Mouse (Mus musculus) adrenal gland, adult 18-20 months (tissue): ENCODE results near the gene Cib2. TPM values are rescaled to one million over a fixed set of nuclear protein-coding genes. Genes with fewer than 3 reads are reported as not detected.

Experiments
- DNase-seq, 2 experiments: peaks; one replicate each; pipeline ENCODE4 v3.0.0; 2021 to 2022; ENCODE audit warnings: low spot score in 2 of 2
- total RNA-seq, 2 experiments: library from RNA; stranded (reverse); gene quantifications; 1 replicate in 1 of 2; 2 replicates in 1 of 2; pipeline ENCODE4 v1.2.3; 2021

Gene Cib2
- total RNA-seq, 2 experiments from 2014 or later: 53.0 to 105 TPM

- DNase-seq: no peak
These were observed 10.6 kb downstream of the Cib2 start for GRCm38 (mm10) chr9:54549433-54549832.

DNA sequence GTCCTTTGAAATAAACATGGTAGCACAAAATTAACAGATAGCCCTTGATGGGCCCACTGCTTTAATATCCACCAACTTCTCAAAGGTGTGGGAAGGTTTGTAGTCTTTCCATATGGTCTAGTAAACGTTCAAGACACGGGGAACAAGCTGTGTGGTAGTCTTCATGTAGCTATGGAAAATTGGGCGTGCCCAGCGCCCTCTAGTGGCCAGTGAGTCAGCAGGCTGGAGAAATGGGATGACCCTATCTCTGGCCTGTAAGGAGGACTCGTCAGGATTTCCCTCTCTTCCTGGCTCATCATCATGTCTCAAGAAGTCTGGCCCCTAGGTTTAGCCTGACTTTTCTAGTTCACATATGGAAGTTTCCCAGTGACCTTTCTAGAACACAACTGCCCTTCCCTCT lies 12.5 kb downstream of the Cib2 start:
- DNase-seq: peak; percentile 65 to 70

DNA sequence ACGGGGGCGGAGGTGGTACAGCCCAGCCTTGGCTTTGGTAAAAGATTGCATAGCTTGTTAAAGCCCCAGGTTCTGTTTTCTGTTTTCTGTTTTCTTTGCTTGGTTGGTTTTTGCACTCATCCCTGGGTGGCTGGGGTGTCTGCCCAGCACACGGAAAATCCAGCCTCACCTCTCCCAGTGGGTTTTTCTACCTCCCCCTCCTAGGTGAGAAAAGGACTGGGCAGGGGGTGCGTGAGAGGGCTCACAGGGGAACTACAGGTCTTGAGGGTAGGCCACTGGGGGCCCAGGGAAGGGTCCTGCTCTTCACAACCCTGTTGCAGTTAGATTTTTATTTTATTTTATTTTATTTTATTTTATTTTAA lies 15.1 kb downstream of the Cib2 start:
- DNase-seq: no peak

GRCm38 (mm10) chr9:54544212-54544953 lies 15.6 kb downstream of the Cib2 start:
- no peak for DNase-seq

DNA sequence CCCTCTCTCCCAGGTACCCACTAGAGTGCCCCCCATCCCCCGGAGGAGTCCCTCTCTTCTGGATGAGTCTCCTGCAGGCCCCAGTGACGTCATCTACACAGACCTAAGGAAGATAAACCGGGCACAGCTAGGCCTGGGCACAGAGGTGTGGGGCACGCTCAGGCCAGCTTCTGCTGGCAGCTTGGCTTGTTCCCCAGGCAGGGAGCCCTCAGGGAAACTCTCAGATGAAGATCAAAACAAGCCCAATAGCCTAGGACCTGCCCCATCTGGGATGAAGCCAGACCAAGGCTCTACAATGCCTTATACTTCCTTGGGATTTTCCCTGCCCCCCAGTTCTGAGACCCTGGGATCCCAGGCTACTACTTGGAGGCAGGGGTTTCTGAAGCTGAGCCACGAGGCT lies 19.2 kb downstream of the Cib2 start:
- DNase-seq: no peak

GRCm38 (mm10) chr9:54538684-54539083 lies 21.3 kb downstream of the Cib2 start, which contains the start of gene Sh2d7:
TSS of gene Sh2d7 (plus strand) at chr9:54538984.
- no peak for DNase-seq

DNA sequence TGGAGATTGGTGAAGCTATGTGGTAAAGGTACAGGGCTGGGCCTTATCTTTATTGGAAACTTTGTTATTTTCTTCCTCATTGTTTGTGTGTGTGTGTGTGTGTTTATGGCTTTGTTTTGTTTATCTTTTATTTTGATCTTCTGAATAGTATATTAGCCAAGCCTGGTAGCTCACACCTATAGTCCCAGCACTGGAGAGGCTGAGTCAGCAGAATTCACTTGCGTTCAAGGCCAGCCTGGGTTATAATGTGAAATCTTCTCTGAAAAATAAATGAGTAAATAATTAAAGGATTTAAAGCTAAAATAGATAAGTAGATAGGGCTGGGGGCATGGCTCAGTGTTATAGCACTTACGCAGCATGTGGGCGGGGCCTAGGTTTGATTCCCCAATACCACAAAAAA lies 21.8 kb downstream of the Cib2 start:
- DNase-seq: no peak

DNA sequence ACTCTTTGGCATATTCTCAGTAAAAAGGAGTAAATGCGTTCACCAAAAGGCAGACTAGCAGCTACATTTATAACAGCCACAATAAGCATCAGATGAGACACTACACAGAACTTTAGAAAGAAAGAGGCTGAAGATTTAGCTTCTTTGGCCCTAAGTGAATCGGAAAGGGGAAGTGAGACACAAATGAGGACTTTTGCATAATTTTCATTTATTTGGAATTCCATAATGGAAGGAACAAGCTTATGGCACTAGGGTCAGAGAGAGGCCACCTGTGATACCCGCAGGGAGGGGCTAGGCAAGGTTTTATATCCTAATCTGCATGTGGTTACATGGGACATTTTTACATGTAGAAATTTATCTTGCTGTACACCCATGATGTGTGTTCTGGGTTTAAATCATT lies 22.5 kb downstream of the Cib2 start:
- no peak for DNase-seq

- no peak for DNase-seq
These were observed 23.0 kb downstream of the Cib2 start for GRCm38 (mm10) chr9:54537030-54537429.

DNA sequence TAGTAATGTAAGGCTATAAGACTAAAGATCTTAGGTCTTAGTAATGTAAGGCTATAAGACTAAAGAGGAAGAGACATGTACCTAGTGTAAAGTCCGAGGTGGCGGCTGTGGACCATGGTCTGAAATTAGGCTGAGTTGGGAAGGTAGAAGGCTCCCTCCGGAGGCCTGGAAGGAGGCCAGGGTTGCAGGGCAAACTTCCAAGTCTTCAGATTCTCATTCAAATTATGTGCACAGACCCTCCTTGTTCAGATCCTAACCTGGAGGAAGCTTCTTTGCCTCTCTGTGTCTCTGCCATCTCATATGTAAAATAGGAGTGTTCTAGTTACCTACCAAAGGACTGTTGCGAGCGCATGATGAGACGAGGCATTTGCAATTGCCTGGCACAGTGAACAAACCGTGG lies 23.8 kb downstream of the Cib2 start:
- no peak for DNase-seq

DNA sequence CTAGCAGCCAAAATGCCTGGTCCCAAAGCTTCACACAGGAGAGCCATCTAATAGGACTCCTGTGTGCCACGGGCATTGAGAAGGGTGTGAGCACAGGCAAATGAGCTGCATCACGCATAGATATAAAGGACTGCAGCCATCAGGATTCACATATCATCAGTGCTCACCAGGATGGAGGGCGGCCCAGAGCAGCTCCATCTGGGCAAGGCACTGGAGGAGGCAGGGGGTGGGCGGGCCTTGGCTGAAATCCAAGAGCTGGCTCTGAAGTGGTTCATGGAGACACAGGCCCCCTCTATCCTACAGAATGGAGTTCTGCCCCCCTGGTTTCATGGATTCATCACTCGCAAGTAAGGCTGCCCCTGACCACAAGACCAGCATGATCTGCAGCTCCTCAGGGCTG lies 26.0 kb downstream of the Cib2 start:
- no peak for DNase-seq

GRCm38 (mm10) chr9:54532926-54533325 lies 27.1 kb downstream of the Cib2 start:
- no peak for DNase-seq

- DNase-seq: no peak
These were observed 28.6 kb downstream of the Cib2 start for GRCm38 (mm10) chr9:54531421-54531820.

- no peak for DNase-seq
These were observed 29.2 kb downstream of the Cib2 start for GRCm38 (mm10) chr9:54530836-54531235.

DNA sequence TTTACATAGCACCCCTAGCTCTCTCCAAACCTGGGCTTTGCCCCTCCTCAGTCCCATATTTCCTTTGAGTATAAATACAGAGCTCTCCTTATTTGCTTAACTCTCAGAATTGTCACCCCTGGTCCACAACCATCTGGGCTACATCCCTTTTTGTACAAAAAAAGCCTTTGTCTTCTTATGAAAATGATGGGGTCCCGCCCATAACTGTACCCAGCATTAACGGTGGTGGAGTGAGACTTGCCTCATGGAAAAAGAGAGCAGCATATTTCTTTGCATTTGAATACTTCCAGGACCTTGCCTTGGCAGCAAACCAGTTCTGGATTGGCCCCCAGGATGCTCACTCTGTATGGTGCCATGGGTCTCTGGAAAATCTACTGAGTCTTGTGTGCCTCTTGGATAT lies 30.1 kb downstream of the Cib2 start:
- DNase-seq: no peak

GRCm38 (mm10) chr9:54527694-54528093 lies 32.3 kb downstream of the Cib2 start:
- no peak for DNase-seq

DNA sequence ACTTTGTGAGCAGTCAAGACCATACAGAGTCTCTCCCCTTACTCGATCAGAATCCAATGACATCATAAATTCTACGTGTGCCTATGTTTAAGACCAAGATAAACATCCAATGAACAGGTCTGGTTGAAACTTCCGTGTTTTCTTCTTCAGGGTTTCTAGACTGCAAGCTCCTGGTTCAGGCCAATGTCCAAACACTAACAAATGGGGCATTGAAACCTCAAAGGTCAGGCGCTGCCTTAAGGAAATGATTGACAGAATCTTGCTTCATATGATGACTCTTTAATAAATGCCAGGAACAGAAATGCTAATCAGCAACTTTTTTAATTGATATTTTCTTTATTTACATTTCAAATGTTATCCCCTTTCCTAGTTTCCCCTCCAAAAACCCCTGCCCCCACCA lies 39.7 kb downstream of the Cib2 start:
- DNase-seq: no peak

DNA sequence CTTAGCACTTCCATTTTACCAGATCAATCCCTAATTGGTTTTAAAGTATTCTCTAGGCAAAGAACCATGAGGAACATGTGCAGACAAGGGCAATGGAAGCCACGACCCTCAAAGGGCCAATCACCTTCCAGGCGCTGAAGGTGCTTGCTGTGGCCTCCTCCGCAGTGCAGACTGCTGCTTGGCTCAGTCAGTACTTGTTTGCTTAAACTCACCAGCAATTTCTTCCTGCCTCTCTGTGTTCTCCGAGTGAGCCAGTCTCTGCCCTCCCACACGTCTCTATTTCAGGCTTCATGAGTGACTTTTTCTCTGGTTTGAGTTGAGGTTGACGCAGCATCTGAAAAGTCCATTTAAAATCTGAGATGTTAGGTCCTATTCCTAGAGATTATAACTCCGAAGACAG lies 41.1 kb downstream of the Cib2 start:
- no peak for DNase-seq

- no peak for DNase-seq
These were observed 44.0 kb downstream of the Cib2 start for GRCm38 (mm10) chr9:54515991-54516390.

- no peak for DNase-seq
These were observed 57.1 kb downstream of the Cib2 start for GRCm38 (mm10) chr9:54502873-54503272.

GRCm38 (mm10) chr9:54502111-54502495 lies 57.9 kb downstream of the Cib2 start:
- DNase-seq: no peak

- DNase-seq: peak; percentile 86 to 89
These were observed 58.4 kb downstream of the Cib2 start, which contains the start of gene Dmxl2 for GRCm38 (mm10) chr9:54501453-54502110. TSS of gene Dmxl2 (minus strand) at chr9:54501626.
